Mouse (Mus musculus): Measurements from ENCODE around the gene 1110017D15Rik.
"Not testable (repeated sequence)": the region's sequence is repeated elsewhere in the genome, so short reads cannot be mapped to it uniquely, and the experiment has no call there.

GRCm38 (mm10) chr4:41463051-41463738 is 53.9 kb downstream of the 1110017D15Rik start:
- not testable (repeated sequence) for TF ChIP-seq CTCF, EP300 (IDR thresholded peaks at IDR 0.05; ENCODE audit: low read depth)

All from liver, embryonic 14.5 days (tissue).